Mouse (Mus musculus): ENCODE measurements at regions not wholly inside any gene's neighbourhood (a gene's known extent, or its start where the extent isn't known, plus 50 kb on each side); places are given as distances from the start of the nearest gene placed in this dataset.

GRCm38 (mm10) chr4:100616161-100616915, 137.7 kb downstream of the Ube2u start:
- DNase-seq (ENCODE audit: low spot score in 2 of 2), result no peak

- DNase-seq (ENCODE audit: low spot score in 2 of 2), result no peak
Measured at GRCm38 (mm10) chr4:100616916-100617488, 138.4 kb downstream of the Ube2u start.

GRCm38 (mm10) chr4:100624656-100625055, 146.0 kb downstream of the Ube2u start:
- no peak for DNase-seq (ENCODE audit: low spot score in 2 of 2)

- no peak for DNase-seq (ENCODE audit: low spot score in 2 of 2)
Measured at GRCm38 (mm10) chr4:100626551-100626950, 147.9 kb downstream of the Ube2u start.

GRCm38 (mm10) chr4:100634388-100634787, 142.1 kb upstream of the Cachd1 start:
- no peak for DNase-seq (ENCODE audit: low spot score in 2 of 2)

GRCm38 (mm10) chr4:100637597-100637996, 138.9 kb upstream of the Cachd1 start:
- no peak for DNase-seq (ENCODE audit: low spot score in 2 of 2)

- no peak for DNase-seq (ENCODE audit: low spot score in 2 of 2)
Measured at GRCm38 (mm10) chr4:100661154-100661553, 115.3 kb upstream of the Cachd1 start.

GRCm38 (mm10) chr4:100664619-100665264, 111.7 kb upstream of the Cachd1 start:
- DNase-seq (ENCODE audit: low spot score in 2 of 2), result no peak

GRCm38 (mm10) chr4:100670553-100670952, 105.9 kb upstream of the Cachd1 start:
- no peak for DNase-seq (ENCODE audit: low spot score in 2 of 2)

- DNase-seq (ENCODE audit: low spot score in 2 of 2), result peak in 1 of 2 experiments; percentile 59
Measured at GRCm38 (mm10) chr4:100674916-100675315, 101.6 kb upstream of the Cachd1 start.

- no peak for DNase-seq (ENCODE audit: low spot score in 2 of 2)
Measured at GRCm38 (mm10) chr4:100683757-100684156, 92.7 kb upstream of the Cachd1 start.

GRCm38 (mm10) chr4:100700002-100700401, 76.5 kb upstream of the Cachd1 start:
- DNase-seq (ENCODE audit: low spot score in 2 of 2), result no peak

GRCm38 (mm10) chr4:100700418-100700817, 76.1 kb upstream of the Cachd1 start:
- no peak for DNase-seq (ENCODE audit: low spot score in 2 of 2)

- DNase-seq (ENCODE audit: low spot score in 2 of 2), result no peak
Measured at GRCm38 (mm10) chr4:100705960-100706359, 70.5 kb upstream of the Cachd1 start.

GRCm38 (mm10) chr4:100707125-100707524, 69.3 kb upstream of the Cachd1 start:
- no peak for DNase-seq (ENCODE audit: low spot score in 2 of 2)

- DNase-seq (ENCODE audit: low spot score in 2 of 2), result no peak
Measured at GRCm38 (mm10) chr4:100708247-100708646, 68.2 kb upstream of the Cachd1 start.

GRCm38 (mm10) chr4:100714240-100714639, 62.2 kb upstream of the Cachd1 start:
- no peak for DNase-seq (ENCODE audit: low spot score in 2 of 2)

GRCm38 (mm10) chr4:100717601-100718000, 58.9 kb upstream of the Cachd1 start:
- DNase-seq (ENCODE audit: low spot score in 2 of 2), result no peak

- peak; percentile 41 to 55 for DNase-seq (ENCODE audit: low spot score in 2 of 2)
Measured at GRCm38 (mm10) chr4:100722532-100722931, 53.9 kb upstream of the Cachd1 start.

GRCm38 (mm10) chr4:100723053-100723452, 53.4 kb upstream of the Cachd1 start:
- no peak for DNase-seq (ENCODE audit: low spot score in 2 of 2)

GRCm38 (mm10) chr4:100725811-100726210, 50.7 kb upstream of the Cachd1 start:
- no peak for DNase-seq (ENCODE audit: low spot score in 2 of 2)

- DNase-seq (ENCODE audit: low spot score in 2 of 2), result no peak
Measured at GRCm38 (mm10) chr4:100726496-100726895, 50.0 kb upstream of the Cachd1 start.

All from urinary bladder, postnatal 36 days (tissue).